24 mouse cellular contexts compared by ENCODE assay signal in the genomic region with DNA sequence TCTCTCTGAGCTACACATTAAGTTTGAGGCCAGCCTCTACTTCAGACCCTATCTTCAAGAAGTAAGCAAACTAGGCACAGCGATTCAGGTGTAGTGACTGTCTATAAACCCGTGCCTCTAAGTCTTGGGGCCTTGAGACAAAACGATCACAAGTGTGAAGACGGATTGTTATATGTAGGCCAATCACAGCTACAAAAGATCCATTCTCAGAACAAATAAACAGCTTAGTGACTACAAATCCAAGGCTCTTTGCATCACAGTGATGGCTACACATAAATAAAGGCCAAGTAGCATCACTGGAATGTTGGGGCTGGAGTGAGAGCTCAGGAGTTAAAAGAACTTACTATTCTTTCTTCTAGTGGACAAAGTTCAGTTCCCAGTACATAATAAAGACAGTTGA.
"Had no signal": no experiment of that assay in that cellular context is flagged by ENCODE, and none has a peak within 500 bp of the region (broad histone marks: within the 10 kb centered on the region; RNA-seq: fewer than 3 reads in every experiment).

No protein-coding gene starts in this region.

- H3K27me3 ChIP-seq: heart, embryonic 13.5 days; heart, embryonic 15.5 days; hindbrain, embryonic 13.5 days; hindbrain, embryonic 15.5 days; limb, embryonic 12.5 days; liver, embryonic 13.5 days had no signal

- ATAC-seq: hindbrain, postnatal 0 days; intestine, postnatal 0 days had no signal

- H3K9me3 ChIP-seq: heart, embryonic 13.5 days; heart, embryonic 15.5 days; hindbrain, embryonic 13.5 days; hindbrain, embryonic 15.5 days; limb, embryonic 10.5 days; limb, embryonic 12.5 days; liver, embryonic 13.5 days had no signal

- DNase-seq: gastrocnemius, postnatal 10 days; gastrocnemius, postnatal 36 days; heart, adult 11 months; heart, adult 2 months; heart, postnatal 14 days; heart, postnatal 36 days; kidney, adult 18-20 months; kidney, adult 8-10 months; kidney, postnatal 14 days; kidney, postnatal 36 days; liver; liver, embryonic 13.5 days had no signal

- H3K4me1 ChIP-seq: hindbrain, embryonic 13.5 days; hindbrain, embryonic 15.5 days; limb, embryonic 12.5 days had no signal

- H3K9ac ChIP-seq: heart, embryonic 13.5 days; heart, embryonic 15.5 days; hindbrain, embryonic 13.5 days; hindbrain, embryonic 15.5 days; limb, embryonic 12.5 days; liver, embryonic 13.5 days had no signal

- H3K4me3 ChIP-seq: heart, adult 2 months; heart, embryonic 13.5 days; heart, embryonic 15.5 days; hindbrain, embryonic 13.5 days; hindbrain, embryonic 15.5 days; layer of hippocampus, adult 2 months; left cerebral cortex, adult 2 months; limb, embryonic 10.5 days; limb, embryonic 12.5 days; liver, embryonic 13.5 days had no signal

- H3K4me2 ChIP-seq: heart, embryonic 11.5 days; heart, embryonic 13.5 days; heart, embryonic 15.5 days; hindbrain, embryonic 13.5 days; hindbrain, embryonic 15.5 days; limb, embryonic 12.5 days; liver, embryonic 11.5 days; liver, embryonic 13.5 days had no signal

- H3K27ac ChIP-seq: heart, adult 2 months; heart, embryonic 13.5 days; hindbrain, embryonic 13.5 days; hindbrain, embryonic 15.5 days; hindbrain, postnatal 0 days; layer of hippocampus, adult 2 months; left cerebral cortex, adult 2 months; limb, embryonic 10.5 days; limb, embryonic 12.5 days; liver, embryonic 13.5 days had no signal
